Mouse (Mus musculus) macrophage (primary cell): ENCODE results near the gene Cacna1h. TPM values are rescaled to one million over a fixed set of nuclear protein-coding genes. Genes with fewer than 3 reads are reported as not detected.

ENCODE experiments used
- H3K27ac ChIP-seq: fragments of 350-480 bp; formaldehyde crosslinking; 2 replicates; pipeline ENCODE4 v1.9.0; 2021
- H3K36me3 ChIP-seq: fragments of 350-480 bp; formaldehyde crosslinking; 2 replicates; pipeline ENCODE4 v1.9.0; 2021; ENCODE audit errors: inconsistent target
- H3K4me3 ChIP-seq: fragments of 350-480 bp; formaldehyde crosslinking; 2 replicates; pipeline ENCODE4 v1.9.0; 2021; ENCODE audit errors: inconsistent target
- H3K79me2 ChIP-seq: fragments of 350-480 bp; formaldehyde crosslinking; 2 replicates; pipeline ENCODE4 v1.9.0; 2021; ENCODE audit errors: inconsistent target
- WGBS: methylation state at CpG from one replicate; pipeline ENCODE4 v1.1.7; 2026; ENCODE audit warnings: inconsistent platforms; ENCODE audit not compliant: missing documents; 5-methylcytosine and 5-hydroxymethylcytosine counted together
- polyA plus RNA-seq: library from polyadenylated mRNA; stranded (reverse); fragments of 250-400 nt; gene quantifications from 3 replicates; pipeline ENCODE4 v1.2.4, GENCODE M21; 2018; ENCODE audit warnings: inconsistent platforms
- total RNA-seq, 78 experiments: library from RNA; depleted of rRNA; stranded (reverse); fragments of 250-400 nt; gene quantifications; 1 replicate in 9 of 78; 2 replicates in 24 of 78; 3 replicates in 43 of 78; 4 replicates in 2 of 78; pipeline ENCODE4 v1.2.4; 2018; ENCODE audit warnings: inconsistent platforms in 56 of 78

Gene Cacna1h
- under 1 TPM in 1 of 26 experiments, not detected in 25; 0.19 TPM for total RNA-seq (2018; cell fraction: chromatin; rRNA removed)
- total RNA-seq (2018; cell fraction: cytosol; rRNA removed) = not detected
- total RNA-seq (2018; cell fraction: nucleus; rRNA removed) = not detected
- polyA plus RNA-seq = not detected in 3 replicates

GRCm38 (mm10) chr17:25433617-25434606 lies at the start of gene Cacna1h:
TSS of gene Cacna1h (minus strand) at chr17:25433783.
- no peaks in the 10 kb centered on the region for H3K79me2 ChIP-seq
- 2% methylated on average over 85 of the region's 103 CpGs for WGBS
- H3K36me3 ChIP-seq = no peaks in the 10 kb centered on the region
- H3K27ac ChIP-seq = no peak within 1 kb of the TSS
- H3K4me3 ChIP-seq = no peak within 1 kb of the TSS

DNA sequence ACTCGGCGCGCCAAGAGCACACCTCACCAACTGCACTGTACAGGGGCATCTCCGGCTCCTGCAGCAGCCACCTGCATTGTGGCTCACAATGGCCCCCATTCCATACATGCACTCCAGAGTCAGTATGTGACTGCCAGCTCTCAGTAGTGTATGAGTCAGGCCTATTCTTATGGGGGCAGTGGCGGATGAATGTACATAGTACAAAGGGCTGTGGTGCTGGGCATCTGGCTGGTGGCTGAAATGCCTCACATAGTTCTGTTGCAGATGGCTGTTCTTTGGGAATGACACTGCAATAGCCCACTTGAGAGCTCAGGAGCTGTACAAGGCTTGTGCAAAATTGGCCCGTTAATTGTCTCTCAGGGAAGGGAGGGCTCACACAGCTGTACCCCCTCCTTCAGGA lies 48.5 kb upstream of the Cacna1h start:
- H3K27ac ChIP-seq = no peak overlapping the region
- WGBS = 88% methylated on average over 6 of the region's 6 CpGs
- no peaks in the 10 kb centered on the region for H3K36me3 ChIP-seq
- no peak overlapping the region for H3K4me3 ChIP-seq
- no peaks in the 10 kb centered on the region for H3K79me2 ChIP-seq

- Histone ChIP-seq H3K36me3 (no peaks in the 10 kb centered on the region), H3K4me3 (no peak overlapping the region), H3K79me2 (no peaks in the 10 kb centered on the region), H3K27ac (no peak overlapping the region)
- 72% methylated on average over 4 of the region's 4 CpGs for WGBS
These were observed 47.2 kb upstream of the Cacna1h start for GRCm38 (mm10) chr17:25480820-25481219.

- H3K4me3 ChIP-seq = no peak overlapping the region
- H3K79me2 ChIP-seq = no peaks in the 10 kb centered on the region
- no peak overlapping the region for H3K27ac ChIP-seq
- H3K36me3 ChIP-seq = no peaks in the 10 kb centered on the region
- WGBS = 66% methylated on average over 8 of the region's 8 CpGs
These were observed 46.6 kb upstream of the Cacna1h start for GRCm38 (mm10) chr17:25480152-25480551.

- Histone ChIP-seq H3K79me2 (no peaks in the 10 kb centered on the region), H3K27ac (no peak overlapping the region), H3K4me3 (no peak overlapping the region), H3K36me3 (no peaks in the 10 kb centered on the region)
- 43% methylated on average over 19 of the region's 19 CpGs for WGBS
These were observed 42.6 kb upstream of the Cacna1h start for GRCm38 (mm10) chr17:25475946-25476744.

DNA sequence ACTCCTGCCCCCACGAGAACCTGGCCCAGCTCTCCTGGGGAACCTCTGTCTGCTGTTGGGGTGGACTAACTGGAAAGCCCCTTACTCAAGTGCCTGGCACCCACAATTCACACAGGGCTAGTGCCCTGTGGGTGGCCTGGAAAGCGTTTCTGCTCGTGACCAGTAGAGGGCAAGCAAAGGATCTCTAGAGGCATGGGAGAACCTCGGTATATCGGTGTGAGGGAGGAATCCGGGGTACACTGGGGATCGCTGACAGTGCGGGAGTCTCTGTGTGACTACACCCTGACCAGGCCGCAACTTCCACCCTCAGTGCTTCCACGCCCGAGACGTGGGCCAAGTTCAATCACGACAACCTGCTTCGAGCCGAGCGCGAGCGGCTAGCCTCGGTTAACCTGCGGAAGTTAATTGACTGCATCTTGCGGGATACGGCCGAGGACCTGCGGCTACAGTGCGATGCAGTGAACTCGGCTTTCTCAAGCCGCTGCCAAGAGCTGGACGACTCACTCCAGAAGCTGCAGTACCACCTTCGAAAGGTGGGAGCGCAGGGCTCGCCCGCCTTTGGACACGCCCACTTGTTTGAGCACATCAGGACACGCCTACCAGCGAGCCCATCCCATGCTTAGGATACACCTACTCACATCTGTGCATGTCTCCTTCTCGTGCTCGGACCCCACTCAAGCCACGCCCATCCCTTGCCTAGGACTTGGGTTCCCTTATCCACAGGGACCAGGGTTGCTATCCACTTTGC lies 40.9 kb upstream of the Cacna1h start:
- Histone ChIP-seq H3K79me2 (no peaks in the 10 kb centered on the region), H3K36me3 (no peaks in the 10 kb centered on the region), H3K27ac (no peak overlapping the region), H3K4me3 (no peak overlapping the region)
- WGBS = 3% methylated on average over 38 of the region's 38 CpGs

- no peaks in the 10 kb centered on the region for H3K79me2 ChIP-seq
- H3K4me3 ChIP-seq = no peak overlapping the region
- no peaks in the 10 kb centered on the region for H3K36me3 ChIP-seq
- H3K27ac ChIP-seq = no peak overlapping the region
- WGBS = 56% methylated on average over 13 of the region's 14 CpGs
These were observed 38.5 kb upstream of the Cacna1h start for GRCm38 (mm10) chr17:25472044-25472443.

GRCm38 (mm10) chr17:25471418-25471817 lies 37.8 kb upstream of the Cacna1h start:
- no peaks in the 10 kb centered on the region for H3K79me2 ChIP-seq
- WGBS = 64% methylated on average over 7 of the region's 8 CpGs
- H3K4me3 ChIP-seq = no peak overlapping the region
- H3K36me3 ChIP-seq = no peaks in the 10 kb centered on the region
- no peak overlapping the region for H3K27ac ChIP-seq

DNA sequence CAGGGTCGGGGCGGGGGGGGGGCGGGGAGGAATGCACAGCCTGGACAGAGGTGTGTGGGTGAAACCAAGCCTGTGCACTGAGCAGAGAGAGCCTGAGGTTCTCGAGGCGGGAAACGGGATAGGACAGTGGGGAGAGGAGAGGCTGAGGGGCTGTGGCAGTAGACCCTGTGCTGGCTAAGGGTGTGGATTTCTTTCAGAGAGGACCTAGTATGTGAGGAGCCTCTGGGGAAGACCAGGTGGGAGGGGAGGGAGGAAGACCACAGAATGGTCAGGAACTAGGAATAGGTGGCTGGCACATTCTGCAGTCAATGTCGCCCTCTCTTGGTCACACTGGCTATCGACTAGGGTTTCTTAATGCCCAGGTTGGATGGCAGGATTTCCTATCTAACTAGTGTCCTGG lies 36.2 kb upstream of the Cacna1h start:
- 39% methylated on average over 7 of the region's 8 CpGs for WGBS
- H3K4me3 ChIP-seq = no peak overlapping the region
- no peaks in the 10 kb centered on the region for H3K79me2 ChIP-seq
- no peaks in the 10 kb centered on the region for H3K36me3 ChIP-seq
- no peak overlapping the region for H3K27ac ChIP-seq

GRCm38 (mm10) chr17:25468301-25468700 lies 34.7 kb upstream of the Cacna1h start:
- 77% methylated on average over 6 of the region's 6 CpGs for WGBS
- no peak overlapping the region for H3K27ac ChIP-seq
- H3K36me3 ChIP-seq = no peaks in the 10 kb centered on the region
- H3K79me2 ChIP-seq = no peaks in the 10 kb centered on the region
- H3K4me3 ChIP-seq = no peak overlapping the region

DNA sequence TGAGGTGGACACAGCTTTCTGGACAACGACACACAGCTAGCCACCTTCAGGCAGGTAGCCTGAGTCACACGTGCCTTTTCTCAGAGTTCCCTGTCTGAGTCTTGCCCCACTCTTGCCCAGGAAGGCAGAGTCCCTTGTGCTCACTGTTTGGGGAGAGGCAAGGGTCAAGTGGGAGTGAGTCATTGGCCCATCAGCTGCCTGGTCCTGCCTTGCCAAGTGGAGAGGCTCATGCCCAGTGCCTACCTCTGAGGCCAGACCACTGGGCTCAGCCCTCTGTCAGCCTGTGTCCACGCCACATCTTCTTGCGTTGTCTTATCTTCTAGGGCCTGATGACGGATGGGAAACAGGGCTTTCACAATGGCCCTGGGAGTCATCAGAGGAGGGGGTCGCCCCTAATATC lies 34.2 kb upstream of the Cacna1h start:
- H3K4me3 ChIP-seq = no peak overlapping the region
- 66% methylated on average over 6 of the region's 6 CpGs for WGBS
- H3K36me3 ChIP-seq = no peaks in the 10 kb centered on the region
- no peak overlapping the region for H3K27ac ChIP-seq
- no peaks in the 10 kb centered on the region for H3K79me2 ChIP-seq

- Histone ChIP-seq H3K4me3 (no peak overlapping the region), H3K79me2 (no peaks in the 10 kb centered on the region), H3K27ac (no peak overlapping the region), H3K36me3 (no peaks in the 10 kb centered on the region)
- 87% methylated on average over 2 of the region's 2 CpGs for WGBS
These were observed 32.7 kb upstream of the Cacna1h start for GRCm38 (mm10) chr17:25466257-25466656.

- no peak overlapping the region for H3K27ac ChIP-seq
- WGBS = 89% methylated on average over 4 of the region's 4 CpGs
- no peak overlapping the region for H3K4me3 ChIP-seq
- no peaks in the 10 kb centered on the region for H3K36me3 ChIP-seq
- no peaks in the 10 kb centered on the region for H3K79me2 ChIP-seq
These were observed 30.5 kb upstream of the Cacna1h start for GRCm38 (mm10) chr17:25464091-25464490.

- Histone ChIP-seq H3K36me3 (no peaks in the 10 kb centered on the region), H3K79me2 (no peaks in the 10 kb centered on the region), H3K4me3 (no peak overlapping the region), H3K27ac (no peak overlapping the region)
- 69% methylated on average over 4 of the region's 4 CpGs for WGBS
These were observed 29.9 kb upstream of the Cacna1h start for GRCm38 (mm10) chr17:25463326-25463945.
